Mouse (Mus musculus) testis, adult 2 months (tissue): ENCODE data around the gene Fchsd2.

ENCODE experiments used
- CTCF ChIP-seq: fragments of 200-500 bp; IDR thresholded peaks from 2 replicates; pipeline ENCODE4 v1.5.1; 2012; ENCODE audit warnings: low read depth, mild to moderate bottlenecking, inconsistent platforms, low read length, moderate library complexity; ENCODE audit not compliant: control insufficient read depth, insufficient read depth, insufficient replicate concordance
- POLR2A ChIP-seq: fragments of 200-500 bp; IDR thresholded peaks from 2 replicates; pipeline ENCODE4 v1.6.1; 2012; ENCODE audit warnings: low read depth, mild to moderate bottlenecking, inconsistent platforms, low read length, moderate library complexity; ENCODE audit not compliant: control insufficient read depth

DNA sequence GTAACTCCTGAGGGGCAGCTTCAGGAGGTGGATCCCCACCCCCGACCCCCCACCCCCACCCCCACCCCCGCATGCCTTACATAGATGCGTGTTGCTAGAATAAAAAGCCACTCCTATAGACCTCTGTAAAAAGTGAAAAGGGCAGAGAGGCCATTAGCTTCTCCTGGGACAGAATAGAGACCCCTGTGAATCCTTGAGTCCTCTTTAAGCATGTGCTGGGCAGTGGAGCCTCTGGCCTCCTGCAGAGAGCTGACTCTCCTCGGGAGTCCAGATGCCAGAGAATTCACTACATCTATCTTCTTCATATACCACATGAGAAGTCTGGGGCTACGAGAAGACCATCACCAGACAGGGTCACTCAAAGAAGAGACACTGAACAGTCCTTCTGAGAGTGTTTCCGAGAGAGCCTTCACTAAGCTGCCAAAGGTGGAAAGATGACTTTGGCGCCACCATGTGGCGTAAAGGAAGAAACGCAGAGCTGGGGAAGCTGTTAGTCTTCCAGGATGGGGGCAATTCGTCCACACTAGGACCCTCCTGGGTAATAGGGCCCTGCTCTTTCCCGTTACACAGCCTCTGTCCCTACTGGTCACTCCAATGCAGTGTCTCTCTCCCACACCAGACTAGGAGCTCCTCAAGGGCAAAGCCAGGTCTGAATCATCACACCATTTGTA is 41.0 kb upstream of the Fchsd2 start:
- TF ChIP-seq POLR2A (no peak), CTCF (peak; percentile 74)
